Mouse (Mus musculus) cortical plate, adult 2 months (tissue): ENCODE results near the gene Sall4. TPM values are rescaled to one million over a fixed set of nuclear protein-coding genes. Genes with fewer than 3 reads are reported as not detected.

Experiments
- H3K27ac ChIP-seq: fragments of 200-500 bp; 2 replicates; pipeline ENCODE4 v1.5.1; 2012; ENCODE audit warnings: low read length, control low read depth, inconsistent platforms; ENCODE audit not compliant: insufficient read depth
- H3K4me1 ChIP-seq: fragments of 200-500 bp; 2 replicates; pipeline ENCODE4 v1.6.1; 2011; ENCODE audit warnings: low read length; ENCODE audit not compliant: control insufficient read depth, insufficient read depth
- H3K4me3 ChIP-seq: fragments of 200-500 bp; 2 replicates; pipeline ENCODE4 v1.5.1; 2011; ENCODE audit warnings: mild to moderate bottlenecking, low read length, control low read depth; ENCODE audit not compliant: insufficient read depth
- CTCF ChIP-seq: fragments of 200-500 bp; IDR thresholded peaks from 2 replicates; pipeline ENCODE4 v1.5.1; 2011; ENCODE audit warnings: mild to moderate bottlenecking, control low read depth, low read length; ENCODE audit not compliant: insufficient read depth; ENCODE audit errors: extremely low read depth
- POLR2A ChIP-seq: fragments of 200-500 bp; IDR thresholded peaks from 2 replicates; pipeline ENCODE4 v1.6.1; 2011; ENCODE audit warnings: mild to moderate bottlenecking, low read length, control low read depth; ENCODE audit not compliant: insufficient read depth; ENCODE audit errors: extremely low read depth
- polyA plus RNA-seq: library from polyadenylated mRNA; depleted of rRNA; stranded (reverse); fragments of >200 nt; gene quantifications from 2 replicates; pipeline ENCODE4 v1.2.3, GENCODE M21; 2012; rRNA removed

Sall4 gene
- polyA plus RNA-seq, result 0.06 TPM in 2 replicates

- H3K4me3 ChIP-seq, result no peak within 1 kb of the TSS
- TF ChIP-seq POLR2A (no peak), CTCF (no peak)
Observed at GRCm38 (mm10) chr2:168767582-168767981, at the start of gene Sall4. TSS of gene Sall4 (minus strand) at chr2:168767943.

GRCm38 (mm10) chr2:168813243-168813642 is 45.5 kb upstream of the Sall4 start:
- TF ChIP-seq POLR2A, result no peak
- no peak for TF ChIP-seq CTCF
- no peaks in the 10 kb centered on the region for H3K4me1 ChIP-seq
- no peak overlapping the region for H3K27ac ChIP-seq
- H3K4me3 ChIP-seq, result no peak overlapping the region

More at GRCm38 (mm10) chr2:168767582-168767981, at the start of gene Sall4:
- Histone ChIP-seq H3K27ac (no peak within 1 kb of the TSS), H3K4me1 (no peaks in the 10 kb centered on the region)

GRCm38 (mm10) chr2:168809895-168810294 is 42.2 kb upstream of the Sall4 start:
- TF ChIP-seq CTCF (no peak), POLR2A (no peak)

GRCm38 (mm10) chr2:168807681-168808080 is 39.9 kb upstream of the Sall4 start:
- Histone ChIP-seq H3K4me1 (no peaks in the 10 kb centered on the region), H3K27ac (no peak overlapping the region), H3K4me3 (no peak overlapping the region)
- TF ChIP-seq POLR2A, result no peak
- no peak for TF ChIP-seq CTCF

More at GRCm38 (mm10) chr2:168809895-168810294, 42.2 kb upstream of the Sall4 start:
- Histone ChIP-seq H3K4me1 (no peaks in the 10 kb centered on the region), H3K27ac (no peak overlapping the region), H3K4me3 (no peak overlapping the region)

GRCm38 (mm10) chr2:168803849-168804248 is 36.1 kb upstream of the Sall4 start:
- Histone ChIP-seq H3K4me3 (no peak overlapping the region), H3K4me1 (no peaks in the 10 kb centered on the region), H3K27ac (no peak overlapping the region)
- no peak for TF ChIP-seq POLR2A
- no peak for TF ChIP-seq CTCF

GRCm38 (mm10) chr2:168799326-168799725 is 31.6 kb upstream of the Sall4 start:
- Histone ChIP-seq H3K27ac (no peak overlapping the region), H3K4me1 (no peaks in the 10 kb centered on the region), H3K4me3 (no peak overlapping the region)
- TF ChIP-seq CTCF (no peak), POLR2A (no peak)

- H3K27ac ChIP-seq, result no peak overlapping the region
- H3K4me3 ChIP-seq, result no peak overlapping the region
- TF ChIP-seq POLR2A (no peak), CTCF (no peak)
- no peaks in the 10 kb centered on the region for H3K4me1 ChIP-seq
Observed at GRCm38 (mm10) chr2:168798921-168799320, 31.2 kb upstream of the Sall4 start.

- TF ChIP-seq CTCF, result no peak
- TF ChIP-seq POLR2A, result no peak
- Histone ChIP-seq H3K4me1 (no peaks in the 10 kb centered on the region), H3K4me3 (no peak overlapping the region), H3K27ac (no peak overlapping the region)
Observed at GRCm38 (mm10) chr2:168791115-168791802, 23.5 kb upstream of the Sall4 start.

GRCm38 (mm10) chr2:168786174-168786573 is 18.4 kb upstream of the Sall4 start:
- TF ChIP-seq CTCF, result no peak
- no peak for TF ChIP-seq POLR2A
- H3K4me1 ChIP-seq, result no peaks in the 10 kb centered on the region
- no peak overlapping the region for H3K27ac ChIP-seq
- H3K4me3 ChIP-seq, result no peak overlapping the region

GRCm38 (mm10) chr2:168780596-168780995 is 12.9 kb upstream of the Sall4 start:
- H3K4me3 ChIP-seq, result no peak overlapping the region
- no peaks in the 10 kb centered on the region for H3K4me1 ChIP-seq
- TF ChIP-seq POLR2A (no peak), CTCF (no peak)
- no peak overlapping the region for H3K27ac ChIP-seq
